ENCODE assay signal across 9 mouse cellular contexts in the genomic region with DNA sequence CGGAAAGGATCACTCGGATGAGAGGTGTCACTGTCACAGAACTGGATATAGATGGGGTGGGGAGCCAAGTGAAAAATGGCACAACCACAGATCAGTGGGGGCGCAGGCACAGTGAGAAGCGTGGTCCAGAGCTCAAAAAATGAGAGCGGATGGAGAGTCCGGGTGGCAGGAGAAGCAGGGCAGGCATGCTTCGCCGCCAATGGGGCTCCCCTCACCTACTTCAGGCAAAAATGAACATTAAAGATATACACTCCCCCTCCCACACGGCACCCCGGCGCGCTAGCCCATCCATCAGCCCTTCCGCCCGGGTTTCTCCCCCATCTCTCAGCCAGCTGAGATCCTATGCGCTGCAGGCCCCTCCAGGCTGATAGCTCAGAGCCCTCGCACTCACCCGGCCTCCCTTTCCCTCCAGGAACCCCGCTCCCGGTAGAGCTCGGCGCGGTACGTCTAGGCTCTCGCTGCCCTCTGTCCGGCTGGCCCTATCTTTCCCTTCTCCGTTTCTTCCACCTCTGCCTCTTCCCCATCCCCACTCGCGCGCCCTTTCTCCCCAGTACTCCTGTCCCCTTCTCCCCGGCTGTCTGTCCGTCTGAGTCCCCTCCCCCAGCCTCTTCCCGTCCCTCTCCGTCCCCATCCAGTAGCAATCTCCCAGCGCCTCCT. TPM values are rescaled to one million over a fixed set of nuclear protein-coding genes. Genes with fewer than 3 reads are reported as not detected.
DNase-seq lines count a peak whose midpoint lies in the region; ATAC-seq and TF ChIP-seq lines count a peak whose summit lies in the region.
"Had no signal": no experiment of that assay in that cellular context is flagged by ENCODE, and none has a peak within 500 bp of the region (broad histone marks: within the 10 kb centered on the region; RNA-seq: fewer than 3 reads in every experiment).

No protein-coding gene starts in this region.

- H3K9ac ChIP-seq in heart, postnatal 0 days (replicated peaks; ENCODE audit: low read depth, low read length): peak overlapping the region; percentile 67
- peak overlapping the region; percentile 59 for H3K9ac ChIP-seq in liver, embryonic 15.5 days

- H3K36me3 ChIP-seq in heart, embryonic 10.5 days: no peaks in the 10 kb centered on the region
- no peaks in the 10 kb centered on the region for H3K36me3 ChIP-seq in heart, postnatal 0 days (replicated peaks; ENCODE audit: control insufficient read depth, insufficient read depth, low read length)
- H3K36me3 ChIP-seq in liver, embryonic 15.5 days (replicated peaks): no peaks in the 10 kb centered on the region

- H3K27ac ChIP-seq in heart, embryonic 10.5 days: peak overlapping the region; percentile 87
- peak overlapping the region; percentile 4; the same call in 1 of the 2 replicates for H3K27ac ChIP-seq in heart, postnatal 0 days (ENCODE audit: low read depth)
- H3K27ac ChIP-seq in liver, embryonic 15.5 days (replicated peaks): peak overlapping the region; percentile 65

- H3K4me2 ChIP-seq in heart, postnatal 0 days (ENCODE audit: low read depth, low read length): peak overlapping the region; percentile 75
- H3K4me2 ChIP-seq in liver, embryonic 15.5 days: peak overlapping the region; percentile 89

- no peak for DNase-seq in heart, embryonic 10.5 days (ENCODE audit: low spot score)
- DNase-seq in heart, postnatal 25 days (ENCODE audit: low spot score): no peak
- peak; percentile 27 to 43 for DNase-seq in thymus, postnatal 36 days
- no peak for DNase-seq in thymus, postnatal 25 days
- DNase-seq in heart, postnatal 0 days (ENCODE audit: low spot score): no peak
- DNase-seq in gastrocnemius, postnatal 36 days: no peak
- no peak for DNase-seq in gastrocnemius, postnatal 4 days (ENCODE audit: low spot score in 2 of 2)

- no peaks in the 10 kb centered on the region; the same call in 1 of the 2 replicates for H3K27me3 ChIP-seq in heart, embryonic 10.5 days (ENCODE audit: insufficient read depth, poor library complexity, severe bottlenecking)
- H3K27me3 ChIP-seq in heart, postnatal 0 days (ENCODE audit: control insufficient read depth, insufficient read depth, low read length): no peaks in the 10 kb centered on the region
- H3K27me3 ChIP-seq in liver, embryonic 15.5 days: peaks cover 14% of the 10 kb centered on the region
- H3K27me3 ChIP-seq: Patski had no signal

- 5% methylated on average over 34 of the region's 34 CpGs for WGBS in heart, embryonic 10.5 days
- 7% methylated on average over 32 of the region's 34 CpGs for WGBS in heart, postnatal 0 days
- WGBS in liver, embryonic 15.5 days (ENCODE audit: insufficient replicate concordance): 10% methylated on average over 34 of the region's 34 CpGs

- intact Hi-C loops in heart, postnatal 25 days (cut with DNase I): no loop called here
- intact Hi-C loops in gastrocnemius, postnatal 36 days (cut with DNase I): loop anchor here (5.0 to 10.0 kb wide), 2 partner anchors 199 to 577 kb away; a partner anchor contains a TSS

- peak overlapping the region; percentile 74 for H3K4me3 ChIP-seq in heart, embryonic 10.5 days
- peak overlapping the region; percentile 65 for H3K4me3 ChIP-seq in heart, postnatal 0 days (ENCODE audit: low read depth, low read length)
- H3K4me3 ChIP-seq in liver, embryonic 15.5 days (replicated peaks): peak overlapping the region; percentile 73

- no peak for TF ChIP-seq CTCF in heart, postnatal 0 days (IDR thresholded peaks at IDR 0.05; ENCODE audit: low read depth)

- H3K9me3 ChIP-seq in heart, embryonic 10.5 days: no peaks in the 10 kb centered on the region
- no peaks in the 10 kb centered on the region for H3K9me3 ChIP-seq in heart, postnatal 0 days (replicated peaks; ENCODE audit: control insufficient read depth, low read length)
- no peaks in the 10 kb centered on the region for H3K9me3 ChIP-seq in liver, embryonic 15.5 days (replicated peaks)

- H3K4me1 ChIP-seq in heart, embryonic 10.5 days: peaks cover 55% of the 10 kb centered on the region
- H3K4me1 ChIP-seq in heart, postnatal 0 days (ENCODE audit: control insufficient read depth, insufficient read depth): peaks cover 29% of the 10 kb centered on the region
- H3K4me1 ChIP-seq in liver, embryonic 15.5 days (replicated peaks): peaks cover 53% of the 10 kb centered on the region

- TF ChIP-seq EP300 in heart, postnatal 0 days (IDR thresholded peaks at IDR 0.05; ENCODE audit: low read depth): no peak

- no peak for ATAC-seq in heart, postnatal 0 days (ENCODE audit: insufficient read depth, low read depth)
- no peak for ATAC-seq in liver, embryonic 15.5 days (ENCODE audit: insufficient read depth)

RNA-seq across cellular contexts. Expression of a gene that starts 0.8 kb away (rescaled TPM):
- 3.8 and 4.2 TPM in 2 replicates for polyA plus RNA-seq in heart, embryonic 10.5 days (2016; fragmentation: Nextera tagmentation; extraction: Ambion mirVana)
- 1 to 10 TPM; 2.9 to 3.6 TPM for total RNA-seq in heart, postnatal 25 days (2021)
- total RNA-seq in heart, postnatal 0 days (2014; rRNA removed; ENCODE audit: low replicate concordance): 1.8 and 1.9 TPM in 2 replicates
- polyA plus RNA-seq in heart, postnatal 0 days (2015; fragmentation: Nextera tagmentation; extraction: Ambion mirVana): 1.1 and 1.2 TPM in 2 replicates
- 1.2 and 1.6 TPM in 2 replicates for polyA plus RNA-seq in liver, embryonic 15.5 days (2015; fragmentation: Nextera tagmentation; extraction: Ambion mirVana)
- total RNA-seq in gastrocnemius, postnatal 36 days (2021): 1 to 10 TPM; 3.5 to 3.7 TPM
- total RNA-seq in gastrocnemius, postnatal 4 days (2021): 1 to 10 TPM; 2.9 to 4.0 TPM

RNA-seq across cellular contexts. Expression of a gene that starts 3.2 kb away (rescaled TPM):
- 16.1 and 16.4 TPM in 2 replicates for polyA plus RNA-seq in heart, embryonic 10.5 days (2016; fragmentation: Nextera tagmentation; extraction: Ambion mirVana)
- 10 to 100 TPM; 12.3 to 13.2 TPM for total RNA-seq in heart, postnatal 25 days (2021)
- 12.2 and 17.7 TPM in 2 replicates for total RNA-seq in heart, postnatal 0 days (2014; rRNA removed; ENCODE audit: low replicate concordance)
- 13.3 and 13.4 TPM in 2 replicates for polyA plus RNA-seq in heart, postnatal 0 days (2015; fragmentation: Nextera tagmentation; extraction: Ambion mirVana)
- polyA plus RNA-seq in liver, embryonic 15.5 days (2015; fragmentation: Nextera tagmentation; extraction: Ambion mirVana): 4.4 and 6.2 TPM in 2 replicates
- 10 to 100 TPM; 10.1 to 13.6 TPM for total RNA-seq in gastrocnemius, postnatal 36 days (2021)
- total RNA-seq in gastrocnemius, postnatal 4 days (2021): 10 to 100 TPM; 12.9 to 14.0 TPM

RNA-seq across cellular contexts. Expression of a gene that starts 15.1 kb away (rescaled TPM):
- polyA plus RNA-seq in heart, embryonic 10.5 days (2016; fragmentation: Nextera tagmentation; extraction: Ambion mirVana): 15.6 and 18.9 TPM in 2 replicates
- 1 to 10 TPM; 4.4 to 4.6 TPM for total RNA-seq in heart, postnatal 25 days (2021)
- 0.93 and 3.9 TPM in 2 replicates for total RNA-seq in heart, postnatal 0 days (2014; rRNA removed; ENCODE audit: low replicate concordance)
- 5.6 and 5.7 TPM in 2 replicates for polyA plus RNA-seq in heart, postnatal 0 days (2015; fragmentation: Nextera tagmentation; extraction: Ambion mirVana)
- polyA plus RNA-seq in liver, embryonic 15.5 days (2015; fragmentation: Nextera tagmentation; extraction: Ambion mirVana): 16.3 and 17.4 TPM in 2 replicates
- 1 to 10 TPM; 4.0 to 5.1 TPM for total RNA-seq in gastrocnemius, postnatal 36 days (2021)
- 1 to 10 TPM; 6.5 to 8.3 TPM for total RNA-seq in gastrocnemius, postnatal 4 days (2021)

RNA-seq across cellular contexts. Expression of a gene that starts 25.4 kb away (rescaled TPM):
- polyA plus RNA-seq in heart, embryonic 10.5 days (2016; fragmentation: Nextera tagmentation; extraction: Ambion mirVana): 0.06 and 0.18 TPM in 2 replicates
- not detected for total RNA-seq in heart, postnatal 25 days (2021)
- 0.15 and 0.38 TPM in 2 replicates for total RNA-seq in heart, postnatal 0 days (2014; rRNA removed; ENCODE audit: low replicate concordance)
- polyA plus RNA-seq in heart, postnatal 0 days (2015; fragmentation: Nextera tagmentation; extraction: Ambion mirVana): 0.03 and 0.10 TPM in 2 replicates
- polyA plus RNA-seq in liver, embryonic 15.5 days (2015; fragmentation: Nextera tagmentation; extraction: Ambion mirVana): 0.02 TPM in 1 of 2 replicates, not detected in the other
- total RNA-seq in gastrocnemius, postnatal 36 days (2021): under 1 TPM; 0.17 to 0.23 TPM
- 1 to 10 TPM; 1.3 to 2.0 TPM for total RNA-seq in gastrocnemius, postnatal 4 days (2021)

Comparison
In these comparisons a context has a peak if more than half of its experiments do, and no peak if none do; other contexts are left out.
1. DNase-seq: peak in thymus, postnatal 36 days (2 of 2); none in heart, embryonic 10.5 days (single experiment), heart, postnatal 25 days (single experiment), thymus, postnatal 25 days (single experiment), heart, postnatal 0 days (single experiment), gastrocnemius, postnatal 36 days (0 of 2) and gastrocnemius, postnatal 4 days (0 of 2).
2. H3K27ac ChIP-seq: peak in every context shown above with its lines; median percentile 87 in heart, embryonic 10.5 days; 65 in liver, embryonic 15.5 days; 4 in heart, postnatal 0 days.
3. Peak in every context shown above with its lines, with median percentiles within 50 percentile points of each other: H3K4me3 ChIP-seq.